ENCODE assay signal across 8 mouse cellular contexts in genomic region chr3:89322131-89322500, GRCm38 (mm10). TPM values are rescaled to one million over a fixed set of nuclear protein-coding genes. Genes with fewer than 3 reads are reported as not detected.
DNase-seq lines count a peak whose midpoint lies in the region; ATAC-seq and TF ChIP-seq lines count a peak whose summit lies in the region.

No protein-coding gene starts in this region.

- no peak for ATAC-seq in heart, postnatal 0 days (ENCODE audit: insufficient read depth, low read depth)
- ATAC-seq in hindbrain, embryonic 14.5 days (ENCODE audit: low FRiP score): no peak
- no peak for ATAC-seq in midbrain, embryonic 14.5 days (ENCODE audit: low FRiP score, low TSS enrichment)

- H3K4me3 ChIP-seq in heart, postnatal 0 days (ENCODE audit: low read depth, low read length): peak overlapping the region; percentile 58
- H3K4me3 ChIP-seq in hindbrain, embryonic 14.5 days (replicated peaks; ENCODE audit: low read length): peak overlapping the region; percentile 51
- H3K4me3 ChIP-seq in midbrain, embryonic 14.5 days (replicated peaks; ENCODE audit: low read depth, low read length): peak overlapping the region; percentile 69

- H3K27ac ChIP-seq in heart, postnatal 0 days (ENCODE audit: low read depth): no peak overlapping the region
- peak overlapping the region; percentile 95 for H3K27ac ChIP-seq in hindbrain, embryonic 14.5 days
- peak overlapping the region; percentile 89 for H3K27ac ChIP-seq in midbrain, embryonic 14.5 days (replicated peaks; ENCODE audit: low read depth, low read length)

- H3K9me3 ChIP-seq in heart, postnatal 0 days (replicated peaks; ENCODE audit: control insufficient read depth, low read length): no peaks in the 10 kb centered on the region
- no peaks in the 10 kb centered on the region for H3K9me3 ChIP-seq in hindbrain, embryonic 14.5 days (ENCODE audit: control insufficient read depth, low read length)
- H3K9me3 ChIP-seq in midbrain, embryonic 14.5 days (ENCODE audit: control insufficient read depth, low read length): no peaks in the 10 kb centered on the region

- peak overlapping the region; percentile 91 for H3K4me2 ChIP-seq in heart, postnatal 0 days (ENCODE audit: low read depth, low read length)
- H3K4me2 ChIP-seq in hindbrain, embryonic 14.5 days (replicated peaks): peak overlapping the region; percentile 78
- H3K4me2 ChIP-seq in midbrain, embryonic 14.5 days (ENCODE audit: low read length): peak overlapping the region; percentile 80

- peaks cover 71% of the 10 kb centered on the region for H3K27me3 ChIP-seq in heart, postnatal 0 days (ENCODE audit: control insufficient read depth, insufficient read depth, low read length)
- H3K27me3 ChIP-seq in hindbrain, embryonic 14.5 days (ENCODE audit: control insufficient read depth, insufficient read depth, low read length): peaks cover 12% of the 10 kb centered on the region; the same call in 1 of the 2 replicates
- H3K27me3 ChIP-seq in midbrain, embryonic 14.5 days (ENCODE audit: control insufficient read depth, insufficient read depth, low read length): peaks cover 25% of the 10 kb centered on the region

- 4% methylated on average over 14 of the region's 14 CpGs for WGBS in heart, postnatal 0 days
- 1% methylated on average over 14 of the region's 14 CpGs for WGBS in hindbrain, embryonic 14.5 days
- 1% methylated on average over 14 of the region's 14 CpGs for WGBS in midbrain, embryonic 14.5 days

- TF ChIP-seq EP300 in heart, postnatal 0 days (IDR thresholded peaks at IDR 0.05; ENCODE audit: low read depth): no peak

- DNase-seq in heart, postnatal 0 days (ENCODE audit: low spot score): no peak
- no peak for DNase-seq in heart, postnatal 36 days
- DNase-seq in R1 (ENCODE audit: low read depth, low spot score): peak; percentile 33
- no peak for DNase-seq in hindbrain, embryonic 14.5 days (ENCODE audit: low spot score)
- DNase-seq in midbrain, embryonic 14.5 days: no peak
- no peak for DNase-seq in right cerebral cortex, postnatal 10 days (ENCODE audit: low spot score in 2 of 2)
- DNase-seq in cerebellum, adult 9-10 months: no peak
- DNase-seq in adrenal gland, adult 2 months: no peak

- intact Hi-C loops in heart, postnatal 36 days (cut with DNase I): no loop called here

- peak overlapping the region; percentile 43 for H3K9ac ChIP-seq in heart, postnatal 0 days (replicated peaks; ENCODE audit: low read depth, low read length)
- H3K9ac ChIP-seq in hindbrain, embryonic 14.5 days: peak overlapping the region; percentile 96
- H3K9ac ChIP-seq in midbrain, embryonic 14.5 days (replicated peaks; ENCODE audit: low read length): peak overlapping the region; percentile 84

- no peaks in the 10 kb centered on the region for H3K36me3 ChIP-seq in heart, postnatal 0 days (replicated peaks; ENCODE audit: control insufficient read depth, insufficient read depth, low read length)
- H3K36me3 ChIP-seq in hindbrain, embryonic 14.5 days (replicated peaks; ENCODE audit: control insufficient read depth, insufficient read depth): no peaks in the 10 kb centered on the region
- H3K36me3 ChIP-seq in midbrain, embryonic 14.5 days (ENCODE audit: control insufficient read depth, insufficient read depth, low read length): no peaks in the 10 kb centered on the region

- TF ChIP-seq CTCF in heart, postnatal 0 days (IDR thresholded peaks at IDR 0.05; ENCODE audit: low read depth): no peak

- H3K4me1 ChIP-seq in heart, postnatal 0 days (ENCODE audit: control insufficient read depth, insufficient read depth): peaks cover 29% of the 10 kb centered on the region
- peaks cover 20% of the 10 kb centered on the region for H3K4me1 ChIP-seq in hindbrain, embryonic 14.5 days (replicated peaks; ENCODE audit: control insufficient read depth, insufficient read depth, low read length)
- peaks cover 33% of the 10 kb centered on the region for H3K4me1 ChIP-seq in midbrain, embryonic 14.5 days (ENCODE audit: control insufficient read depth, insufficient read depth, low read length)

RNA-seq across cellular contexts. Expression of gene Efna3, which starts 0.6 kb away (rescaled TPM):
- total RNA-seq in heart, postnatal 0 days (2014; rRNA removed; ENCODE audit: low replicate concordance): not detected in 2 replicates
- polyA plus RNA-seq in heart, postnatal 0 days (2015; fragmentation: Nextera tagmentation; extraction: Ambion mirVana): 0.12 and 0.44 TPM in 2 replicates
- not detected for total RNA-seq in heart, postnatal 36 days (2021)
- polyA plus RNA-seq in hindbrain, embryonic 14.5 days (2014; fragmentation: Nextera tagmentation; extraction: Ambion mirVana): 62.5 and 70.3 TPM in 2 replicates
- polyA plus RNA-seq in midbrain, embryonic 14.5 days (2014; fragmentation: Nextera tagmentation; extraction: Ambion mirVana): 31.1 and 43.4 TPM in 2 replicates
- total RNA-seq in adrenal gland, adult 2 months (2021): under 1 TPM; 0.26 to 0.55 TPM
- polyA plus RNA-seq in adrenal gland, adult 2 months (2012; rRNA removed): 0.21 and 1.0 TPM in 2 replicates

RNA-seq across cellular contexts. Expression of gene Efna4, which starts 15.7 kb away (rescaled TPM):
- total RNA-seq in heart, postnatal 0 days (2014; rRNA removed; ENCODE audit: low replicate concordance): 2.7 and 7.2 TPM in 2 replicates
- 2.6 and 3.5 TPM in 2 replicates for polyA plus RNA-seq in heart, postnatal 0 days (2015; fragmentation: Nextera tagmentation; extraction: Ambion mirVana)
- under 1 TPM; 0.19 to 0.22 TPM for total RNA-seq in heart, postnatal 36 days (2021)
- polyA plus RNA-seq in hindbrain, embryonic 14.5 days (2014; fragmentation: Nextera tagmentation; extraction: Ambion mirVana): 4.4 and 4.9 TPM in 2 replicates
- 5.6 and 5.9 TPM in 2 replicates for polyA plus RNA-seq in midbrain, embryonic 14.5 days (2014; fragmentation: Nextera tagmentation; extraction: Ambion mirVana)
- 1 to 10 TPM in 1 of 2 experiments, under 1 TPM in 1; 0.63 to 1.9 TPM for total RNA-seq in adrenal gland, adult 2 months (2021)
- 1.8 and 3.5 TPM in 2 replicates for polyA plus RNA-seq in adrenal gland, adult 2 months (2012; rRNA removed)

RNA-seq across cellular contexts. Expression of gene Adam15, which starts 27.7 kb away (rescaled TPM):
- total RNA-seq in heart, postnatal 0 days (2014; rRNA removed; ENCODE audit: low replicate concordance): 99.0 and 115 TPM in 2 replicates
- 72.3 and 82.2 TPM in 2 replicates for polyA plus RNA-seq in heart, postnatal 0 days (2015; fragmentation: Nextera tagmentation; extraction: Ambion mirVana)
- 10 to 100 TPM; 56.5 to 62.6 TPM for total RNA-seq in heart, postnatal 36 days (2021)
- 40.8 and 44.0 TPM in 2 replicates for polyA plus RNA-seq in hindbrain, embryonic 14.5 days (2014; fragmentation: Nextera tagmentation; extraction: Ambion mirVana)
- polyA plus RNA-seq in midbrain, embryonic 14.5 days (2014; fragmentation: Nextera tagmentation; extraction: Ambion mirVana): 32.2 and 36.2 TPM in 2 replicates
- total RNA-seq in adrenal gland, adult 2 months (2021): 10 to 100 TPM; 56.1 to 87.5 TPM
- 142 and 182 TPM in 2 replicates for polyA plus RNA-seq in adrenal gland, adult 2 months (2012; rRNA removed)

RNA-seq across cellular contexts. Expression of gene Dcst2, which starts 39.7 kb away (rescaled TPM):
- total RNA-seq in heart, postnatal 0 days (2014; rRNA removed; ENCODE audit: low replicate concordance): 0.39 TPM in 1 of 2 replicates, not detected in the other
- polyA plus RNA-seq in heart, postnatal 0 days (2015; fragmentation: Nextera tagmentation; extraction: Ambion mirVana): 0.07 TPM in 1 of 2 replicates, not detected in the other
- not detected for total RNA-seq in heart, postnatal 36 days (2021)
- 0.12 and 0.21 TPM in 2 replicates for polyA plus RNA-seq in hindbrain, embryonic 14.5 days (2014; fragmentation: Nextera tagmentation; extraction: Ambion mirVana)
- 0.14 and 0.36 TPM in 2 replicates for polyA plus RNA-seq in midbrain, embryonic 14.5 days (2014; fragmentation: Nextera tagmentation; extraction: Ambion mirVana)
- total RNA-seq in adrenal gland, adult 2 months (2021): 1 to 10 TPM in 1 of 2 experiments, under 1 TPM in 1; 0.40 to 1.3 TPM
- polyA plus RNA-seq in adrenal gland, adult 2 months (2012; rRNA removed): 0.61 and 1.2 TPM in 2 replicates

RNA-seq across cellular contexts. Expression of gene Efna1, which starts 41.2 kb away (rescaled TPM):
- 43.1 and 46.2 TPM in 2 replicates for total RNA-seq in heart, postnatal 0 days (2014; rRNA removed; ENCODE audit: low replicate concordance)
- polyA plus RNA-seq in heart, postnatal 0 days (2015; fragmentation: Nextera tagmentation; extraction: Ambion mirVana): 37.2 and 38.4 TPM in 2 replicates
- total RNA-seq in heart, postnatal 36 days (2021): 10 to 100 TPM; 28.3 to 42.6 TPM
- 9.4 and 10.8 TPM in 2 replicates for polyA plus RNA-seq in hindbrain, embryonic 14.5 days (2014; fragmentation: Nextera tagmentation; extraction: Ambion mirVana)
- polyA plus RNA-seq in midbrain, embryonic 14.5 days (2014; fragmentation: Nextera tagmentation; extraction: Ambion mirVana): 5.2 and 8.7 TPM in 2 replicates
- total RNA-seq in adrenal gland, adult 2 months (2021): 10 to 100 TPM in 1 of 2 experiments, 1 to 10 TPM in 1; 8.0 to 16.6 TPM
- 17.5 and 24.0 TPM in 2 replicates for polyA plus RNA-seq in adrenal gland, adult 2 months (2012; rRNA removed)

Comparison
In these comparisons a context has a peak if more than half of its experiments do, and no peak if none do; other contexts are left out.
1. H3K9ac ChIP-seq: peak in every context shown above with its lines; median percentile 96 in hindbrain, embryonic 14.5 days; 84 in midbrain, embryonic 14.5 days; 43 in heart, postnatal 0 days.
2. RNA of gene Efna3, which starts 0.6 kb away (polyA plus RNA-seq): 62.5 to 70.3 TPM in hindbrain, embryonic 14.5 days and 31.1 to 43.4 TPM in midbrain, embryonic 14.5 days; 0.12 to 0.44 TPM in heart, postnatal 0 days and 0.21 to 1.0 TPM in adrenal gland, adult 2 months; every median in the first group is over 10 times any median in the second.
3. Peak in every context shown above with its lines, with median percentiles within 50 percentile points of each other: H3K4me2 ChIP-seq and H3K4me3 ChIP-seq.